Mouse (Mus musculus): Measurements from ENCODE around the gene Gm14308.
"Not testable (repeated sequence)": the region's sequence is repeated elsewhere in the genome, so short reads cannot be mapped to it uniquely, and the experiment has no call there.

Gene Gm14308

DNA sequence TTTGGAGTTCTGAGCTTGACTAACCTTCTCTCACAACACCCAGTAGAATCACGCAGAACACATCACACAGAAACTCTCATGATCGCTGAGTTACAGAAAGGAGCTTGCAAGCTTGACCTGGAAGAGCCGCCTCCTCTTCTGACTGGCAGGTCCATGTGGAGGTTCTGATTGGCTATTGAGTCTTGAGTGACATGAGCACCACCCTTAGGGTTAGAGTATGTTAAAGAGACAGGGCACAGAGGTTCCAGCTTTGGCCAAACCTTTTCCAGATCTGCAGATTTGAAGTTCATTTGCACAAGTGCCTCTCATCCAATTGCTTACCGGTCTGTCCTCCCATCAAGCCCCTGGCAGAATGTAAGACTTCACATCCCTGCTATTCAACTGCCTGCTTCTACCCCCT is at the start of gene Gm14308:
Gm14308 (minus strand) TSS at position 101 of the 400 bp plus-strand sequence.
- DNase-seq (ENCODE audit: low spot score): not testable (repeated sequence)

DNA sequence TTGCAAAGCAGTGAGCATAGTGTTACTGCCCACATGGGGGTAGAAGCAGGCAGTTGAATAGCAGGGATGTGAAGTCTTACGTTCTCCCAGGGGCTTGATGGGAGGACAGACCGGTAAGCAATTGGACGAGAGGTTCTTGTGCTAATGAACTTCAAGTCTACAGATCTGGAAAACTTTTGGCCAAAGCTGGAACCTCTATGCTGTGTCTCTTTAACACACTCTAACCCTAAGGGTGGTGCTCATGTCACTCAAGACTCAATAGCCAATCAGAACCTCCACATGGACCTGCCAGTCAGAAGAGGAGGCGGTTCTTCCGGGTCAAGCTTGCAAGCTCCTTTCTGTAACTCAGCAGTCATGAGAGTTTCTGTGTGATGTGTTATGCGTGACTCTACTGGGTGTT is 34.1 kb upstream of the Gm14308 start, which contains the start of gene Zfp973:
Zfp973 (plus strand) TSS at position 301 of the 400 bp plus-strand sequence.
- not testable (repeated sequence) for DNase-seq (ENCODE audit: low spot score)
